Mouse (Mus musculus) CH12.LX (cell line): ENCODE data around the gene Camsap2. TPM values are rescaled to one million over a fixed set of nuclear protein-coding genes. Genes with fewer than 3 reads are reported as not detected.

ENCODE experiments used
- DNase-seq: peaks from one replicate; pipeline ENCODE4 v3.0.0-alpha.2; 2013; ENCODE audit errors: extremely low read depth
- H3K27ac ChIP-seq: 2 replicates; pipeline ENCODE4 v1.5.1; 2012; ENCODE audit warnings: low read depth, mild to moderate bottlenecking, control low read depth, moderate library complexity; ENCODE audit not compliant: insufficient read depth
- H3K27me3 ChIP-seq: replicated peaks from 2 replicates; pipeline ENCODE3; 2012; ENCODE audit warnings: inconsistent platforms
- H3K36me3 ChIP-seq, 2 experiments: replicated peaks in 1 of 2; 2 replicates each; pipeline versions ENCODE3 to v1.6.1; 2012; ENCODE audit warnings: inconsistent platforms in 1 of 2, low read length in 1 of 2, mild to moderate bottlenecking in 1 of 2, mixed read lengths in 1 of 2, moderate library complexity in 1 of 2; ENCODE audit not compliant: control insufficient read depth in 1 of 2, insufficient read depth in 1 of 2
- H3K4me1 ChIP-seq, 2 experiments: 2 replicates each; pipeline ENCODE4 v1.6.1; 2012; ENCODE audit warnings: inconsistent platforms in 1 of 2, moderate library complexity in 1 of 2; ENCODE audit not compliant: insufficient read depth in 2 of 2, control insufficient read depth in 1 of 2
- H3K4me2 ChIP-seq: 2 replicates; pipeline ENCODE4 v1.6.1; 2012; ENCODE audit warnings: low read depth, mild to moderate bottlenecking, control low read depth; ENCODE audit not compliant: poor library complexity, insufficient read depth, severe bottlenecking
- H3K4me3 ChIP-seq, 3 experiments: fragments of 150-350 bp in 1 of 3; sonication (generic) in 1 of 3; replicated peaks in 1 of 3; 2 replicates each; pipeline versions ENCODE3 to v1.5.1; 2011 to 2012; ENCODE audit warnings: low read depth in 2 of 3, low read length in 2 of 3, mild to moderate bottlenecking in 2 of 3, moderate library complexity in 2 of 3, control low read depth in 1 of 3, improper control_type of control experiment in 1 of 3, inconsistent platforms in 1 of 3, mixed read lengths in 1 of 3; ENCODE audit not compliant: poor library complexity in 1 of 3
- H3K79me2 ChIP-seq: replicated peaks from 2 replicates; pipeline ENCODE4 v1.6.1; 2012; ENCODE audit warnings: mild to moderate bottlenecking, moderate library complexity; ENCODE audit not compliant: control insufficient read depth, poor library complexity, insufficient read depth, severe bottlenecking; ENCODE audit errors: extremely low read depth
- H3K9ac ChIP-seq: 2 replicates; pipeline ENCODE4 v1.6.1; 2012; ENCODE audit warnings: low read depth, mild to moderate bottlenecking, control low read depth, moderate library complexity; ENCODE audit not compliant: insufficient read depth
- H3K9me3 ChIP-seq: replicated peaks from 2 replicates; pipeline ENCODE3; 2012; ENCODE audit warnings: low read length, inconsistent platforms, mixed read lengths
- CHD1 ChIP-seq: IDR thresholded peaks from 2 replicates; pipeline ENCODE4 v1.6.1; 2012; ENCODE audit warnings: low read depth, low read length, improper control_type of control experiment, inconsistent platforms
- CHD2 ChIP-seq: IDR thresholded peaks from 2 replicates; pipeline ENCODE4 v1.6.1; 2011; ENCODE audit warnings: low read length, improper control_type of control experiment
- CTCF ChIP-seq, 2 experiments: IDR thresholded peaks in 1 of 2; conservative IDR thresholded peaks in 1 of 2; 2 replicates each; pipeline ENCODE4 v1.5.1; 2011 to 2012; ENCODE audit warnings: low read depth in 2 of 2, low read length in 2 of 2, improper control_type of control experiment in 1 of 2, inconsistent platforms in 1 of 2, mild to moderate bottlenecking in 1 of 2, moderate library complexity in 1 of 2
- E2F4 ChIP-seq: IDR thresholded peaks from 2 replicates; pipeline ENCODE4 v1.6.1; 2011; ENCODE audit warnings: low read depth, low read length, improper control_type of control experiment; ENCODE audit not compliant: insufficient replicate concordance
- EP300 ChIP-seq: IDR thresholded peaks from 2 replicates; pipeline ENCODE4 v1.6.1; 2011; ENCODE audit warnings: low read length, improper control_type of control experiment
- GABPA ChIP-seq: IDR thresholded peaks from 2 replicates; pipeline ENCODE4 v1.6.1; 2012; ENCODE audit warnings: low read depth, low read length, improper control_type of control experiment, inconsistent platforms; ENCODE audit not compliant: insufficient replicate concordance
- JUND ChIP-seq: conservative IDR thresholded peaks from 2 replicates; pipeline ENCODE4 v1.6.1; 2011; ENCODE audit warnings: low read depth, low read length, improper control_type of control experiment
- KAT2A ChIP-seq: IDR thresholded peaks from 2 replicates; pipeline ENCODE4 v1.6.1; 2012; ENCODE audit warnings: low read length, improper control_type of control experiment, inconsistent platforms; ENCODE audit not compliant: insufficient replicate concordance
- MAX ChIP-seq: IDR thresholded peaks from 2 replicates; pipeline ENCODE4 v1.6.1; 2011; ENCODE audit warnings: low read length, improper control_type of control experiment
- MAZ ChIP-seq: IDR thresholded peaks from 2 replicates; pipeline ENCODE4 v1.6.1; 2012; ENCODE audit warnings: low read depth, mild to moderate bottlenecking, inconsistent platforms, low read length, improper control_type of control experiment, moderate library complexity
- MYC ChIP-seq: IDR thresholded peaks from 2 replicates; pipeline ENCODE4 v1.6.1; 2011; ENCODE audit warnings: low read depth, mild to moderate bottlenecking, improper control_type of control experiment, low read length
- RAD21 ChIP-seq: IDR thresholded peaks from 2 replicates; pipeline ENCODE4 v1.6.1; 2011; ENCODE audit warnings: low read depth, mild to moderate bottlenecking, low read length, improper control_type of control experiment, moderate library complexity
- SIN3A ChIP-seq: IDR thresholded peaks from 2 replicates; pipeline ENCODE4 v1.6.1; 2012; ENCODE audit warnings: low read length, improper control_type of control experiment, inconsistent platforms
- USF1 ChIP-seq: IDR thresholded peaks from 2 replicates; pipeline ENCODE4 v1.6.1; 2014; ENCODE audit warnings: low read depth, mild to moderate bottlenecking, inconsistent platforms, low read length, improper control_type of control experiment
- ZC3H11A ChIP-seq: IDR thresholded peaks from 2 replicates; pipeline ENCODE4 v1.6.1; 2012; ENCODE audit warnings: low read depth, mild to moderate bottlenecking, inconsistent platforms, low read length, improper control_type of control experiment
- ZMIZ1 ChIP-seq: IDR thresholded peaks from 2 replicates; pipeline ENCODE4 v1.6.1; 2012; ENCODE audit warnings: low read depth, mild to moderate bottlenecking, inconsistent platforms, low read length, improper control_type of control experiment
- ZNF384 ChIP-seq: IDR thresholded peaks from 2 replicates; pipeline ENCODE4 v1.6.1; 2012; ENCODE audit warnings: low read depth, low read length, improper control_type of control experiment, inconsistent platforms
- dilution Hi-C: fragments of 300-500 bp; cut with MboI; formaldehyde crosslinking; loops from 2 replicates; pipeline ENCODE4 v1.14.3; 2020; ENCODE audit warnings: low sequenced_read_pairs; ENCODE audit not compliant: extremely low pct_unique_long_range_greater_than_20kb, extremely low pct_ligation_motif_present
- in situ Hi-C: fragments of 300-500 bp; cut with MboI; formaldehyde crosslinking; loops from 3 replicates; pipeline ENCODE4 v1.14.3; 2019; ENCODE audit warnings: low sequenced_read_pairs, low pct_ligation_motif_present, low pct_unique_long_range_greater_than_20kb, mixed read lengths
- polyA plus RNA-seq: library from polyadenylated mRNA; unstranded; fragments of >175 nt; gene quantifications from 2 replicates; pipeline ENCODE4 v1.2.1, GENCODE M21; 2012; ENCODE audit warnings: low read depth; ENCODE audit not compliant: insufficient read length
- total RNA-seq, 2 experiments: library from RNA; depleted of rRNA; stranded (reverse); fragments of 300-350 nt in 1 of 2; fragments of >200 nt in 1 of 2; gene quantifications; 2 replicates each; pipeline ENCODE4 v1.2.3; 2012 to 2014

The Camsap2 gene
- total and polyA plus RNA-seq, 3 experiments: 5.6 to 11.3 (median 9.5) TPM

DNA sequence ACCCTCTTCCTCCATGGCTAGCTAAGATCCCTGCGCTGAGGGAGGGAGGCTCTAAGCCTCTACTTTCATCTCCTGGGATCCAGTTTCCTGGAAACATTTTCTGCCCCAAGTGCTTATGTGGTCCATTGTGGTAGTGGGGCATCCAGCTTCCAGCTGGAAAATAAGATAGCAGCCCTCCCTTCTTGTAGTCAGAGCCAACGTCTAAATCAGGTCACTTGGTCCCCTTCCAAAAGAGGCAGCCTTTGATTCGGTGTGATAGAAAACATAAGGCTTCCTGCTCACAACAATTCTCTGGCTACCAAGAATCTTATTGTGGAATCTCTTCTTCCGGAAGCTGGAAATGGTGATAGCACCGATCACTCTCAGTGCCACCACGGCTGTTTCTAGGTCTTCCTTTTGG is 35.3 kb upstream of the Camsap2 start:
- in situ Hi-C loops (no loop called here), dilution Hi-C loops (no loop called here)
- H3K9me3 ChIP-seq: peaks cover 2% of the 10 kb centered on the region
- no peaks in the 10 kb centered on the region for H3K27me3 ChIP-seq
- no peaks in the 10 kb centered on the region for H3K79me2 ChIP-seq
- H3K4me1 ChIP-seq: peaks cover 0 to 4% of the 10 kb centered on the region in 2 experiments; a peak in 1 of 4 replicates
- no peak for TF ChIP-seq GABPA
- no peak for TF ChIP-seq EP300
- TF ChIP-seq MYC: no peak
- TF ChIP-seq E2F4: no peak
- no peak overlapping the region for H3K9ac ChIP-seq
- H3K36me3 ChIP-seq: no peaks in the 10 kb centered on the region
- H3K4me2 ChIP-seq: no peak overlapping the region
- H3K4me3 ChIP-seq: no peak overlapping the region
- no peak for DNase-seq
- H3K27ac ChIP-seq: no peak overlapping the region

DNA sequence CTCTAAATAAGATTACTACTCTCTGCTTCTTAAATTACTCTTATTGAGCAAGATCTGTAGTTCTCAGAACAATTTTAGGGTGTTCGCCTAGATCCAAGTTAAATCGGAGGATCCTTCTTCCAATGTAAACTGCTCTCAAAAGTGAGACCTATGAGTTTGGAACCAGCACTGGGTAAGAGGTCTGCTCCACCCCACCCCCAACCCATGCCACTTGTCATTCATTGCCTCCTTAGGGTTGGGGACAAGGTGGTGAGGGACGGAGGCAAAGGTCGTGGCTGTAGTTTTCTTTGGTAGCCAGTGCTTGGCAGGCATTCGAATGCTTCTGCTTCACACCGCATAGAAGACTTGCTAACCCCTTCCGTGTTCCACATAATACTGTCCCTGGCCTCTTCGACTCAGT is 34.7 kb upstream of the Camsap2 start:
- H3K9ac ChIP-seq: no peak overlapping the region
- dilution Hi-C loops (no loop called here), in situ Hi-C loops (no loop called here)
- TF ChIP-seq ZMIZ1: no peak
- TF ChIP-seq ZC3H11A: no peak
- no peak for TF ChIP-seq ZNF384
- no peak for TF ChIP-seq SIN3A
- TF ChIP-seq MAZ: no peak
- TF ChIP-seq KAT2A: no peak
- TF ChIP-seq CHD2: no peak
- no peak for TF ChIP-seq RAD21
- no peak overlapping the region for H3K4me2 ChIP-seq
- no peaks in the 10 kb centered on the region for H3K79me2 ChIP-seq
- no peaks in the 10 kb centered on the region for H3K27me3 ChIP-seq
- DNase-seq: no peak
- H3K9me3 ChIP-seq: peaks cover 2% of the 10 kb centered on the region
- no peaks in the 10 kb centered on the region for H3K36me3 ChIP-seq
- H3K4me3 ChIP-seq: no peak overlapping the region
- H3K27ac ChIP-seq: no peak overlapping the region
- peaks cover 0 to 4% of the 10 kb centered on the region in 2 experiments; a peak in 1 of 4 replicates for H3K4me1 ChIP-seq

DNA sequence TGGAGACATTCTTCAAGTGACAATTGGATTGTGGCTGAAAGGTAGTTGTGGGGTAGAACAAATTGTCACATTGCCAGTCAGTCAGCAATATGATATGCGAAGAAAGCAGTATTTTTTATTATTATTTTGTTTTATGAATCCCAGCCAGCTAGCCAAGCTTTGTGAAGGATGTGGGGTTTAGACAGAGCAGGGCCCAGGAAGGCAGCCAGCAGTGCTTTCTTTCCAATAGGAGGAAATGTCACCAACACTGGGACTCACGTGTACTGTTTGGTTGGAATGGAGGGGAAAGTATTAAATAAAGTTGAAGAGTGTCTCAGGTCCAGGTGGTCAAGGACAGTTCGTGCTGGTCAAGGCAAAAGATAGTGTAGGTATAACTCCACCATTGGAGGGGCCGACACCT is 34.3 kb upstream of the Camsap2 start:
- Histone ChIP-seq H3K9me3 (peaks cover 2% of the 10 kb centered on the region), H3K4me1 (peaks cover 0 to 4% of the 10 kb centered on the region in 2 experiments; a peak in 1 of 4 replicates), H3K27me3 (no peaks in the 10 kb centered on the region), H3K4me3 (no peak overlapping the region), H3K27ac (no peak overlapping the region), H3K36me3 (no peaks in the 10 kb centered on the region), H3K79me2 (no peaks in the 10 kb centered on the region), H3K4me2 (no peak overlapping the region), H3K9ac (no peak overlapping the region)
- in situ Hi-C loops (no loop called here), dilution Hi-C loops (no loop called here)
- TF ChIP-seq JUND (no peak), EP300 (no peak), CHD1 (no peak), GABPA (no peak), MAX (no peak), USF1 (no peak), CTCF (conservative IDR thresholded peaks at IDR 0.05 in 1 of 2, IDR thresholded peaks at IDR 0.05 in 1 of 2; ENCODE audit: low read depth in 2 of 2, low read length in 2 of 2) (no peak)
- no peak for DNase-seq
